Comparison of ENCODE assay signal across 12 mouse cellular contexts in the genomic region with DNA sequence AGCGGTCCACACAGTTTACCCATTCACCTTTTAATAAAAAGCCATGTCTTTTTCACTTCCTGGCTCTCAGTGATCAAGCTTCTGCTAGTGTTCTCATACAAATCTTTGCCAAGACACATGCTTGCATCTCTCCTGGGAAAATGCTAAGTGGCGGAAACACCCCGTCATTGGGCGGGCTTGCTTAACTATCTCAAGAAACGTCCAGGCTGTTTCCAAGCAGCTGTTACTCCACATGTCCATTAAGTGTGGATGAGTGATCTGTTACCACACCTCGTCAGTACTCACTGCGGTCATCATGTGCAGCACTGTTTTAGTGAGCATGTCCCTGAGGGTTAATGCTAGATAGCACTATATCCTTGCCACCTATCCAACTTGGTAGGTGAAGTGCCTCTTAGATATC. TPM values are rescaled to one million over a fixed set of nuclear protein-coding genes. Genes with fewer than 3 reads are reported as not detected.
DNase-seq lines count a peak whose midpoint lies in the region; ATAC-seq and TF ChIP-seq lines count a peak whose summit lies in the region.
"Had no signal": no experiment of that assay in that cellular context is flagged by ENCODE, and none has a peak within 500 bp of the region (broad histone marks: within the 10 kb centered on the region; RNA-seq: fewer than 3 reads in every experiment).

No protein-coding gene starts in this region.

- TF ChIP-seq CTCF in intestine, postnatal 0 days (IDR thresholded peaks at IDR 0.05; ENCODE audit: low read depth): no peak
- TF ChIP-seq CTCF in embryonic fibroblast, embryonic 13.5 days (IDR thresholded peaks at IDR 0.05; ENCODE audit: borderline replicate concordance, insufficient read depth, low read length): no peak

- no peak overlapping the region for H3K4me2 ChIP-seq in intestine, embryonic 14.5 days (ENCODE audit: low read length)
- no peak overlapping the region for H3K4me2 ChIP-seq in intestine, postnatal 0 days (replicated peaks; ENCODE audit: low read depth)
- H3K4me2 ChIP-seq: liver, embryonic 13.5 days had no signal

- no peaks in the 10 kb centered on the region for H3K27me3 ChIP-seq in intestine, embryonic 14.5 days (replicated peaks; ENCODE audit: control insufficient read depth, insufficient read depth, low read length)
- no peaks in the 10 kb centered on the region for H3K27me3 ChIP-seq in intestine, postnatal 0 days (replicated peaks; ENCODE audit: control insufficient read depth, insufficient read depth, low read length)
- H3K27me3 ChIP-seq: liver, embryonic 13.5 days had no signal

- intact Hi-C loops in heart, postnatal 14 days (cut with DNase I): no loop called here

- TF ChIP-seq POLR2A in embryonic fibroblast, embryonic 13.5 days (IDR thresholded peaks at IDR 0.05; ENCODE audit: low read depth, low read length): no peak

- 74% methylated on average over 7 of the region's 7 CpGs for WGBS in intestine, embryonic 14.5 days
- 67% methylated on average over 7 of the region's 7 CpGs for WGBS in intestine, postnatal 0 days

- H3K4me3 ChIP-seq in intestine, embryonic 14.5 days (ENCODE audit: low read depth, low read length): no peak overlapping the region
- H3K4me3 ChIP-seq in intestine, postnatal 0 days (ENCODE audit: low read depth, low read length): no peak overlapping the region
- no peak overlapping the region for H3K4me3 ChIP-seq in embryonic fibroblast, embryonic 13.5 days (ENCODE audit: insufficient read depth, low read length)
- H3K4me3 ChIP-seq: liver, embryonic 13.5 days had no signal

- H3K4me1 ChIP-seq in intestine, embryonic 14.5 days (replicated peaks; ENCODE audit: control insufficient read depth, insufficient read depth, low read length): no peaks in the 10 kb centered on the region; the same call in 1 of the 2 replicates
- H3K4me1 ChIP-seq in intestine, postnatal 0 days (replicated peaks; ENCODE audit: control insufficient read depth, insufficient read depth, low read length): no peaks in the 10 kb centered on the region
- H3K4me1 ChIP-seq in embryonic fibroblast, embryonic 13.5 days (ENCODE audit: control insufficient read depth, insufficient read depth, low read length): peaks cover 5% of the 10 kb centered on the region; the same call in 1 of the 2 replicates
- H3K4me1 ChIP-seq: liver, embryonic 13.5 days had no signal

- H3K27ac ChIP-seq in intestine, embryonic 14.5 days (ENCODE audit: low read depth): no peak overlapping the region
- H3K27ac ChIP-seq in intestine, postnatal 0 days (ENCODE audit: low read depth, low read length): no peak overlapping the region
- peak overlapping the region; percentile 0; the same call in 1 of the 2 replicates for H3K27ac ChIP-seq in embryonic fibroblast, embryonic 13.5 days (ENCODE audit: insufficient read depth, low read length)
- H3K27ac ChIP-seq: liver, embryonic 13.5 days had no signal

- ATAC-seq in intestine, embryonic 14.5 days (replicated peaks; ENCODE audit: low FRiP score, low TSS enrichment, low read depth): no peak
- ATAC-seq in intestine, postnatal 0 days: no peak
- ATAC-seq: inflammation-experienced regulatory T-cells, adult 6 months had no signal

- H3K9ac ChIP-seq in intestine, embryonic 14.5 days (ENCODE audit: low read length): no peak overlapping the region
- no peak overlapping the region for H3K9ac ChIP-seq in intestine, postnatal 0 days (ENCODE audit: low read depth, low read length)
- H3K9ac ChIP-seq: liver, embryonic 13.5 days had no signal

- no peaks in the 10 kb centered on the region for H3K36me3 ChIP-seq in intestine, embryonic 14.5 days (ENCODE audit: control insufficient read depth, insufficient read depth, low read length)
- H3K36me3 ChIP-seq in intestine, postnatal 0 days (ENCODE audit: control insufficient read depth, insufficient read depth): no peaks in the 10 kb centered on the region
- H3K36me3 ChIP-seq: liver, embryonic 13.5 days had no signal

- DNase-seq in intestine, embryonic 14.5 days (ENCODE audit: low spot score): peak; percentile 49
- peak; percentile 55 to 66 for DNase-seq in heart, postnatal 14 days
- DNase-seq in lung, postnatal 25 days (ENCODE audit: low spot score): peak; percentile 54
- no peak for DNase-seq in layer of hippocampus, postnatal 14 days (ENCODE audit: low spot score in 2 of 2)
- DNase-seq in left cerebral cortex, adult 9 months (ENCODE audit: low spot score in 2 of 2): no peak
- DNase-seq in right cerebral cortex, adult 2 months (ENCODE audit: low spot score in 2 of 2): no peak
- DNase-seq: cerebellum, adult 8-10 months; liver, embryonic 13.5 days; right cerebral cortex, adult 18-20 months had no signal

- H3K9me3 ChIP-seq in intestine, embryonic 14.5 days (ENCODE audit: control insufficient read depth, low read length): 0 out of 2 replicates have a peak, but pooled peaks cover 2% of the 10 kb centered on the region
- H3K9me3 ChIP-seq in intestine, postnatal 0 days (ENCODE audit: control insufficient read depth): no peaks in the 10 kb centered on the region
- H3K9me3 ChIP-seq: liver, embryonic 13.5 days had no signal

RNA-seq across cellular contexts. Expression of a gene that starts 26.2 kb away (rescaled TPM):
- polyA plus RNA-seq in intestine, embryonic 14.5 days (2014; fragmentation: Nextera tagmentation; extraction: Ambion mirVana): 55.6 and 59.1 TPM in 2 replicates
- polyA plus RNA-seq in intestine, postnatal 0 days (2015; fragmentation: Nextera tagmentation; extraction: Ambion mirVana): 20.5 and 20.9 TPM in 2 replicates
- polyA plus RNA-seq in embryonic fibroblast, embryonic 13.5 days (2011; ENCODE audit: insufficient read length, low read depth, missing spikeins): 241 and 405 TPM in 2 replicates
- total RNA-seq in heart, postnatal 14 days (2021): 10 to 100 TPM; 27.5 to 31.9 TPM
- 1 to 10 TPM; 3.6 to 3.8 TPM for total RNA-seq in layer of hippocampus, postnatal 14 days (2021)

Comparison
In these comparisons a context has a peak if more than half of its experiments do, and no peak if none do; other contexts are left out.
1. DNase-seq: peak in intestine, embryonic 14.5 days (single experiment), heart, postnatal 14 days (2 of 2) and lung, postnatal 25 days (single experiment); none in layer of hippocampus, postnatal 14 days (0 of 2), left cerebral cortex, adult 9 months (0 of 2) and right cerebral cortex, adult 2 months (0 of 2).